Mouse (Mus musculus) urinary bladder, postnatal 4 days (tissue): Measurements from ENCODE around the gene Entpd3.

Experiments used
- DNase-seq, 2 experiments: peaks; one replicate each; pipeline ENCODE4 v3.0.0; 2021 to 2022; ENCODE audit warnings: low spot score in 2 of 2

Gene Entpd3

GRCm38 (mm10) chr9:120539662-120540251 is at the start of gene Entpd3:
TSS of gene Entpd3 (plus strand) at chr9:120539818.
- DNase-seq, result no peak

GRCm38 (mm10) chr9:120491509-120491908 is 48.1 kb upstream of the Entpd3 start:
- no peak for DNase-seq

- no peak for DNase-seq
These were observed 47.6 kb upstream of the Entpd3 start, which contains the start of gene Eif1b for GRCm38 (mm10) chr9:120492010-120492399. TSS of gene Eif1b (plus strand) at chr9:120492232.

- DNase-seq, result peak; percentile 70 to 78
These were observed 46.9 kb upstream of the Entpd3 start for GRCm38 (mm10) chr9:120492400-120493351.

- no peak for DNase-seq
These were observed 45.8 kb upstream of the Entpd3 start for GRCm38 (mm10) chr9:120493781-120494180.

GRCm38 (mm10) chr9:120496691-120497090 is 42.9 kb upstream of the Entpd3 start:
- DNase-seq, result peak; percentile 35 to 68

- no peak for DNase-seq
These were observed 41.6 kb upstream of the Entpd3 start for GRCm38 (mm10) chr9:120497983-120498382.

GRCm38 (mm10) chr9:120501191-120501902 is 38.3 kb upstream of the Entpd3 start:
- DNase-seq, result no peak

- DNase-seq, result peak in 1 of 2 experiments; percentile 77
These were observed 37.6 kb upstream of the Entpd3 start for GRCm38 (mm10) chr9:120502013-120502412.

GRCm38 (mm10) chr9:120504423-120504822 is 35.2 kb upstream of the Entpd3 start:
- no peak for DNase-seq

GRCm38 (mm10) chr9:120511781-120512180 is 27.8 kb upstream of the Entpd3 start:
- no peak for DNase-seq

- DNase-seq, result no peak
These were observed 22.9 kb upstream of the Entpd3 start for GRCm38 (mm10) chr9:120516720-120517119.

GRCm38 (mm10) chr9:120518946-120519345 is 20.7 kb upstream of the Entpd3 start:
- no peak for DNase-seq

- DNase-seq, result no peak
These were observed 20.0 kb upstream of the Entpd3 start for GRCm38 (mm10) chr9:120519469-120520125.

- no peak for DNase-seq
These were observed 18.5 kb upstream of the Entpd3 start for GRCm38 (mm10) chr9:120521161-120521560.

GRCm38 (mm10) chr9:120527270-120527669 is 12.3 kb upstream of the Entpd3 start:
- no peak for DNase-seq

- DNase-seq, result no peak
These were observed 11.7 kb upstream of the Entpd3 start for GRCm38 (mm10) chr9:120527919-120528318.

GRCm38 (mm10) chr9:120528815-120529510 is 10.7 kb upstream of the Entpd3 start:
- no peak for DNase-seq

GRCm38 (mm10) chr9:120530471-120530870 is 9.1 kb upstream of the Entpd3 start:
- DNase-seq, result no peak

- DNase-seq, result no peak
These were observed 7.6 kb upstream of the Entpd3 start for GRCm38 (mm10) chr9:120532062-120532461.

- DNase-seq, result no peak
These were observed 6.9 kb upstream of the Entpd3 start for GRCm38 (mm10) chr9:120532691-120533090.
